Mouse (Mus musculus): Measurements from ENCODE around the gene A830005F24Rik. TPM values are rescaled to one million over a fixed set of nuclear protein-coding genes. Genes with fewer than 3 reads are reported as not detected.
A peak's percentile ranks its signal among the peaks of the same experiment; 100 is the strongest.

A830005F24Rik gene
- total and polyA plus RNA-seq, 2 experiments from 2014 or later, result 0.66 to 1.2 TPM

DNA sequence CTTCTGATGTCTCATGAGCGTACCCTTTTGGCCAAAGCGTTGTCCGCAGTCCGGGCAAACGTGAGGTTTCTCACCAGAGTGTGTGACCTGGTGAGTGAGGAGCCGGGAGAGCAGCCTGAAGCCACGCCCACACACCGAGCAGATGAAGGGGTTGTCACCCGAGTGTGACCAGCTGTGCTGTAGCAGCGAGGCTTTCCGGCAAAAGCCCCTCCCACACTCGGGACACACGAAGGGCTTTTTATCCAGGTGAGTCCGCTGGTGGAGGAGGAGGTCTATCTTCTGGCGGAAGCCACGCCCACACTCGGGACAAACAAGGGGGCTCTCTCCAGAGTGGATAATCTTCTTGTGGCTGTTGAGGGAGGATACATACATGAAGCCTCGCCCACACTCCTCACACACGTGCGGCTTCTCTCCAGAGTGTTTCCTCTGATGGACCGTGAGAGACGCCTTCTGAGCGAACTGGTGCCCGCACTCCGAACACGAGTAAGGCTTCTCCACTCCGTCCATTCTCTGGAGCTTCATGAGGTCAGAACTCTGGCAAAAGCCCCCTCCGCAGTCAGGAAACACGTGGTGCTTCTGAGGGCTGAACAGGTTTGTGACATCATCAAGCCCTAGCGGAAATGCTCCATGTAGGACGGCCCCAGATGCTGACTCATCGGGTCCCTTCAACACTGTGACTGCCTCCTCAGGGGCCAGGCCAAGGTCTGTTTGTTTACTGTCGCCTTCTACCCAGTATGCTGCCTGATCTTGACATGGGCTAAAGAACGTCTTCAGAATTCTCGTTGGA lies 22.8 kb upstream of the A830005F24Rik start:
- H3K27ac ChIP-seq (ENCODE audit: low read depth, low read length), result no peak overlapping the region
- ATAC-seq (ENCODE audit: low FRiP score) (no peak), DNase-seq (ENCODE audit: low spot score) (no peak)
- H3K36me3 ChIP-seq (ENCODE audit: insufficient read depth, low read length), result peaks cover 34% of the 10 kb centered on the region
- TF ChIP-seq CTCF (IDR thresholded peaks at IDR 0.05), result no peak
- H3K9ac ChIP-seq (replicated peaks; ENCODE audit: low read length, poor library complexity, severe bottlenecking), result no peak overlapping the region
- no peak overlapping the region for H3K4me3 ChIP-seq (ENCODE audit: low read depth, low read length)
- 90% methylated on average over 35 of the region's 35 CpGs for WGBS
- H3K4me2 ChIP-seq (ENCODE audit: low read depth, low read length, poor library complexity, severe bottlenecking), result no peak overlapping the region
- no peaks in the 10 kb centered on the region for H3K4me1 ChIP-seq (ENCODE audit: insufficient read depth, low read length)
- no peaks in the 10 kb centered on the region for H3K27me3 ChIP-seq (ENCODE audit: insufficient read depth, low read length)
- H3K9me3 ChIP-seq (ENCODE audit: low read length), result no peaks in the 10 kb centered on the region

DNA sequence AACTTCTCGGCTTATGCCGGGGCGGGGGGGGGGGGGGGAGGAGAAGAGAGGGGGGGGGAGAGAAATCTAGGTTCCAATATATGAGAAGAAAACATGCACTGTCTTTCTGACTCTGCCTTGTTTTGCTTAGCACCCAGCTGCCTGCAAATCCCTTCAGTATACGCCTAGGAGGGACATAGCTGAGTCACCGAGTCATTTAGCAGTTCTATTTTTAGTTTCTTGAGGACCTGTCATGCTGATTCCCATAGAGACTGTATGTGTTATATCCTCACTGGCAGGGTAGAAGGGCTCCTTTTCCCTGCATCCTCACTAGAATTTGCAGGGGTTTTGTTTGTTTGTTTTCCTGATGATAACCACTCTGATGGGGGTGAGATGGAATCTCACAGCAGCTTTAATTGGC lies 20.2 kb upstream of the A830005F24Rik start:
- no peaks in the 10 kb centered on the region for H3K27me3 ChIP-seq (ENCODE audit: insufficient read depth, low read length)
- no peak overlapping the region for H3K27ac ChIP-seq (ENCODE audit: low read depth, low read length)
- ATAC-seq (ENCODE audit: low FRiP score), result no peak
- no peaks in the 10 kb centered on the region for H3K4me1 ChIP-seq (ENCODE audit: insufficient read depth, low read length)
- H3K9ac ChIP-seq (replicated peaks; ENCODE audit: low read length, poor library complexity, severe bottlenecking), result no peak overlapping the region
- H3K4me3 ChIP-seq (ENCODE audit: low read depth, low read length), result no peak overlapping the region
- no peaks in the 10 kb centered on the region for H3K9me3 ChIP-seq (ENCODE audit: low read length)
- no peak for TF ChIP-seq CTCF (IDR thresholded peaks at IDR 0.05)
- no peak overlapping the region for H3K4me2 ChIP-seq (ENCODE audit: low read depth, low read length, poor library complexity, severe bottlenecking)
- H3K36me3 ChIP-seq (ENCODE audit: insufficient read depth, low read length), result peaks cover 28% of the 10 kb centered on the region
- DNase-seq (ENCODE audit: low spot score), result no peak
- 83% methylated on average over 3 of the region's 5 CpGs for WGBS

DNA sequence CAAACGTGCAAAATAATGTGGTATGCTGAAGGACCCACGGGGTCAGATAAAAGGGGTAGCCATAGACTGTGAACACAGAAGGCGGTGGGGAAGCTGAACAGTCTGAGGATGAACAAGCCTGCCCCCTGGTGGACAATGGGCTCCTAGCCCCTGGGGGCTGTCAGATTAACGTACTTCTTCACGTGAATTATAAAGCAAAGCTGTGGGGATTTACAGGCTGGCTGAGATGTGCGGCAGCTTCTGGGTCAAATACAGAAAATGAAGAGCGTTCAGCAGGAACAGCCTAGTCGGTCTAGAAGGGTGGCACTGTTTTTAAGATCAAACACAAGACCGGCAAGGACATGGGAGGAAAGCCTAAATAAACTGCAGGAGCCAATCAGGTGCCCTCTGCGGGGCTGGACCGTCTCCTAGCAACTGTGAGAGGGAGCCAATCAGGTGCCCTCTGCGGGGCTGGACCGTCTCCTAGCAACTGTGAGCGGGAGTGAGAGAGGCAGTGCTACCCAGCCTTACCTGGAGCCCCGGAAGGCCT lies 15.6 kb upstream of the A830005F24Rik start:
- DNase-seq (ENCODE audit: low spot score), result peak; percentile 88
- Histone ChIP-seq H3K4me2 (ENCODE audit: low read depth, low read length, poor library complexity, severe bottlenecking) (peak overlapping the region; percentile 26; the same call in 1 of the 2 replicates), H3K9ac (replicated peaks; ENCODE audit: low read length, poor library complexity, severe bottlenecking) (no peak overlapping the region), H3K4me3 (ENCODE audit: low read depth, low read length) (peak overlapping the region; percentile 17), H3K27ac (ENCODE audit: low read depth, low read length) (peak overlapping the region; percentile 65), H3K36me3 (ENCODE audit: insufficient read depth, low read length) (peaks cover 6% of the 10 kb centered on the region; the same call in 1 of the 2 replicates), H3K4me1 (ENCODE audit: insufficient read depth, low read length) (no peaks in the 10 kb centered on the region), H3K9me3 (ENCODE audit: low read length) (no peaks in the 10 kb centered on the region), H3K27me3 (ENCODE audit: insufficient read depth, low read length) (no peaks in the 10 kb centered on the region)
- ATAC-seq (ENCODE audit: low FRiP score), result peak; percentile 99
- peak; percentile 92 for TF ChIP-seq CTCF (IDR thresholded peaks at IDR 0.05)
- 4% methylated on average over 15 of the region's 15 CpGs for WGBS

DNA sequence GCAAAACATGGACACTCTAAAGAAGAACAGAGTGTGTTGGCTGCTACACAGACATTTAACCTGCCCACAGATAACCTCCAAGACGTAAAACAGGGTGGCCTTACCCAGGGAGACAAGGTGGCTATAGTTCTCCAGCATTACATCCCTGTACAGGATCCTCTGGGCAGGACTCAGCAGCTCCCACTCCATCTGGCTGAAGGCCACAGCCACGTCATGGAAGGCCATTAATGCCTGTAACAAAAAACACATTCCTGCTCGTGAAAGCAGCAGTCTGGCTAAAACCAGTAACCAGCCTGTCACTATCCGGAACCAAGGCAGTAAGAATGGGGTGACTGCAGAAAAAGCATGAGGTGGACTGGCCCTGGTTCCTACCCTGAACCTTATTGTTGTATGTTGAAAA lies 14.7 kb upstream of the A830005F24Rik start:
- Histone ChIP-seq H3K4me2 (ENCODE audit: low read depth, low read length, poor library complexity, severe bottlenecking) (no peak overlapping the region), H3K27me3 (ENCODE audit: insufficient read depth, low read length) (no peaks in the 10 kb centered on the region), H3K4me1 (ENCODE audit: insufficient read depth, low read length) (no peaks in the 10 kb centered on the region), H3K36me3 (ENCODE audit: insufficient read depth, low read length) (peaks cover 10% of the 10 kb centered on the region), H3K9me3 (ENCODE audit: low read length) (no peaks in the 10 kb centered on the region), H3K9ac (replicated peaks; ENCODE audit: low read length, poor library complexity, severe bottlenecking) (no peak overlapping the region), H3K27ac (ENCODE audit: low read depth, low read length) (peak overlapping the region; percentile 65), H3K4me3 (ENCODE audit: low read depth, low read length) (no peak overlapping the region)
- WGBS, result 67% methylated on average over 4 of the region's 4 CpGs
- ATAC-seq (ENCODE audit: low FRiP score) (no peak), DNase-seq (ENCODE audit: low spot score) (peak; percentile 24)
- TF ChIP-seq CTCF (IDR thresholded peaks at IDR 0.05), result no peak

DNA sequence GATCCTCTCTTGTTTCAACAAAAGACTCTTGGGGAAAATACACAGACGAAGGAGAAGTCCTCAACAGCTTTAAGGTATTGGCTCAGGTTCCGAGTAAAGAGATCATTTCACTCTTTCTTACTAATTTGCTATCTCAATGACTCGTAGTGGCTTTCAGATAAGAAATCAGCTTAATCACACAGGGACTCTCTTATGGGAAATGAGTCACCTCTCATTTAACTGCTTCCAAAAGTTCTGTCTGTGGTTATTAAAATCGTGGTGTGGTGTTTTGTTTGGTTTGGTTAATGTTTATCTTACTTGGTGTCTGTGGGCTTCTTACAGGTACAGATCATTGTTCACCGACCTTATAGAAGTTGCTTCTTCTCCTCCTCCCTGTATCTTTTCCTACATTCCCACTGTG lies 10.9 kb upstream of the A830005F24Rik start:
- H3K9me3 ChIP-seq (ENCODE audit: low read length), result no peaks in the 10 kb centered on the region
- 82% methylated on average over 5 of the region's 5 CpGs for WGBS
- DNase-seq (ENCODE audit: low spot score) (no peak), ATAC-seq (ENCODE audit: low FRiP score) (no peak)
- H3K4me2 ChIP-seq (ENCODE audit: low read depth, low read length, poor library complexity, severe bottlenecking), result no peak overlapping the region
- H3K36me3 ChIP-seq (ENCODE audit: insufficient read depth, low read length), result peaks cover 35% of the 10 kb centered on the region
- TF ChIP-seq CTCF (IDR thresholded peaks at IDR 0.05), result no peak
- no peak overlapping the region for H3K27ac ChIP-seq (ENCODE audit: low read depth, low read length)
- no peaks in the 10 kb centered on the region for H3K4me1 ChIP-seq (ENCODE audit: insufficient read depth, low read length)
- H3K4me3 ChIP-seq (ENCODE audit: low read depth, low read length), result no peak overlapping the region
- no peak overlapping the region for H3K9ac ChIP-seq (replicated peaks; ENCODE audit: low read length, poor library complexity, severe bottlenecking)
- no peaks in the 10 kb centered on the region for H3K27me3 ChIP-seq (ENCODE audit: insufficient read depth, low read length)

DNA sequence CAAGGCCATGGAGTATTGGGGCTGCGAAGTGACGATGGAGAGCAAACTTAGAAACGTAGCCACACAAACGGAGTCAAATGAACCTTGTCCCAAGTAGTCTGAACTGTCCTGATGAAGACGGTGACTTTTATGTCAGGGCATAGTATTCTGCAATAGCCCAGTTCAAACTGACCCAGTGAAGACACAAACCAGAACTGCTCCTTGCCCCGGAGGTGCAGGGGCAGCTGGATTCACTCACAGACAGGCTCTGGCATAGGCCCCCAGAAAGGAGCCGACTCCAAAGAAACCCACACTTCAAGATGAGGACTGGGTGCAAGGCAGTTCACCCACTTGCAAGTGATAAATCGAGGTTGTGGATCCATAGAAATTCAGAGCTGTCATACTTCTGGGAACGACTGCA lies 4.7 kb upstream of the A830005F24Rik start:
- no peak for DNase-seq (ENCODE audit: low spot score)
- Histone ChIP-seq H3K36me3 (ENCODE audit: insufficient read depth, low read length) (peaks cover 25% of the 10 kb centered on the region), H3K27ac (ENCODE audit: low read depth, low read length) (no peak overlapping the region), H3K4me1 (ENCODE audit: insufficient read depth, low read length) (no peaks in the 10 kb centered on the region), H3K9ac (replicated peaks; ENCODE audit: low read length, poor library complexity, severe bottlenecking) (no peak overlapping the region), H3K4me2 (ENCODE audit: low read depth, low read length, poor library complexity, severe bottlenecking) (no peak overlapping the region), H3K4me3 (ENCODE audit: low read depth, low read length) (no peak overlapping the region), H3K27me3 (ENCODE audit: insufficient read depth, low read length) (no peaks in the 10 kb centered on the region), H3K9me3 (ENCODE audit: low read length) (no peaks in the 10 kb centered on the region)
- no peak for TF ChIP-seq CTCF (IDR thresholded peaks at IDR 0.05)
- no peak for ATAC-seq (ENCODE audit: low FRiP score)
- WGBS, result 96% methylated on average over 9 of the region's 9 CpGs

Measured in midbrain, postnatal 0 days (tissue).